Mouse (Mus musculus) forebrain, embryonic 12.5 days (tissue): ENCODE results near the gene Cyth3. TPM values are rescaled to one million over a fixed set of nuclear protein-coding genes. Genes with fewer than 3 reads are reported as not detected.

Experiments used
- ATAC-seq: fragments of 200-750 bp; cut with Nextera tagmentation; 2 replicates; pipeline ENCODE4 v1.8.0; 2017; ENCODE audit warnings: moderate TSS enrichment; ENCODE audit not compliant: low FRiP score
- H3K27ac ChIP-seq: fragments of 300-500 bp; sonication (generic); 2 replicates; pipeline ENCODE4 v1.5.1; 2016; ENCODE audit warnings: mild to moderate bottlenecking
- H3K27me3 ChIP-seq: fragments of 300-500 bp; sonication (generic); 2 replicates; pipeline ENCODE4 v1.6.1; 2016; ENCODE audit warnings: mild to moderate bottlenecking
- H3K36me3 ChIP-seq: fragments of 300-500 bp; sonication (generic); replicated peaks from 2 replicates; pipeline ENCODE4 v1.6.1; 2016; ENCODE audit warnings: mild to moderate bottlenecking
- H3K4me1 ChIP-seq: fragments of 300-500 bp; sonication (generic); 2 replicates; pipeline ENCODE4 v1.6.1; 2016
- H3K4me2 ChIP-seq: fragments of 300-500 bp; sonication (generic); 2 replicates; pipeline ENCODE4 v1.6.1; 2016; ENCODE audit warnings: mild to moderate bottlenecking, moderate library complexity
- H3K4me3 ChIP-seq: fragments of 300-500 bp; sonication (generic); replicated peaks from 2 replicates; pipeline ENCODE4 v1.5.1; 2016; ENCODE audit warnings: mild to moderate bottlenecking
- H3K9ac ChIP-seq: fragments of 300-500 bp; sonication (generic); 2 replicates; pipeline ENCODE4 v1.6.1; 2016; ENCODE audit warnings: mild to moderate bottlenecking
- H3K9me3 ChIP-seq: fragments of 300-500 bp; sonication (generic); 2 replicates; pipeline ENCODE4 v1.6.1; 2016
- WGBS: fragments of 180-500 bp; shearing (Covaris S2); methylation state at CpG from one replicate; pipeline ENCODE4 v1.1.7; 2016; 5-methylcytosine and 5-hydroxymethylcytosine counted together
- polyA plus RNA-seq: library from polyadenylated mRNA; unstranded; fragments of >200 nt; fragmentation: Nextera tagmentation; extraction: Ambion mirVana; gene quantifications from 2 replicates; pipeline ENCODE4 v1.2.1, GENCODE M21; 2016

Cyth3 gene
- polyA plus RNA-seq, 1 experiment from 2014 or later: 27.8 TPM

DNA sequence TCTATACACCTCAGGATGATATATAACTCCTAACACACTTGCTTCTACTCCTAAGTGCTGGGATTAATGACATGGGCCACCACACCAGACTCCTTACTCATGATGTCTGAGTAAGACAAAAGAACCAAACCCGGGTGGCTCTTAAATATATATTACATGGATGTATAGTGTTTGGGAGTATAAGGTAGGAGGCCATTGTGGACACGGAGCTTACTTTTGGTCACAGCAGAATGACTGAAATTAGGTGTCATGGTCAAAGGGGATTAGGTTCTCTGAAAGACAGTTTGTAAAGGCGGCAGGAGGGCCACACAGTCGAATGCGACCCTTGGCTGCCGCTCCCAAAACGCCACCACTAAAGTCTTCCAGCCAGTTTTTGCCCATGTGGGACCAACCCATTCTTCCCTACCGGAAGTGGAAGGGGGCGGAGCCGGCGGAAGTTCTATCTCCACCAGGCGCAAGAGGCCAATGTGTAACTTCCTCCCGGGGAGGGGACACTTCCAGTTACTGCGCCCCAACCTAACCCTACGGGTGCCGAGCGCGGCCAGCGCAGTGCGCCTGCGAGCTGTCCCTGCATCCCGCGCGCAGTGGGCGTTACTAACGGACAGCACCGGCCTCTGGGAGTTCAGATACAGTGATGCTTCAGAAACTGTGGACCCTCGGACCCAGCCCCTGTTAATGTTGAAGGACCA is 135.7 kb downstream of the Cyth3 start:
- H3K4me3 ChIP-seq: peak overlapping the region; percentile 44
- peaks cover 19% of the 10 kb centered on the region for H3K27me3 ChIP-seq
- ATAC-seq: peak; percentile 94
- H3K4me1 ChIP-seq: peaks cover 13% of the 10 kb centered on the region
- H3K4me2 ChIP-seq: peak overlapping the region; percentile 62
- 0 out of 2 replicates have a peak overlapping the region, but pooled peaks have one; percentile 31 for H3K27ac ChIP-seq
- no peaks in the 10 kb centered on the region for H3K9me3 ChIP-seq
- 23% methylated on average over 28 of the region's 28 CpGs for WGBS
- H3K36me3 ChIP-seq: no peaks in the 10 kb centered on the region
- H3K9ac ChIP-seq: peak overlapping the region; percentile 61

- H3K4me3 ChIP-seq: no peak overlapping the region
- H3K9me3 ChIP-seq: no peaks in the 10 kb centered on the region
- peaks cover 4% of the 10 kb centered on the region for H3K27me3 ChIP-seq
- H3K36me3 ChIP-seq: no peaks in the 10 kb centered on the region
- ATAC-seq: no peak
- 89% methylated on average over 8 of the region's 8 CpGs for WGBS
- no peak overlapping the region for H3K4me2 ChIP-seq
- H3K4me1 ChIP-seq: peaks cover 13% of the 10 kb centered on the region
- H3K9ac ChIP-seq: no peak overlapping the region
- no peak overlapping the region for H3K27ac ChIP-seq
Measured at GRCm38 (mm10) chr5:143759554-143759953, 137.3 kb downstream of the Cyth3 start.

Other genes with a start within 250 kb of the Cyth3 start
- gene Kdelr2, start 218.6 kb upstream of the Cyth3 start, polyA plus RNA-seq: 169 and 173 TPM in 2 replicates
- 13.0 and 13.8 TPM in 2 replicates for gene Daglb, start 157.9 kb upstream of the Cyth3 start, polyA plus RNA-seq
- 377 and 395 TPM in 2 replicates for gene Rac1, start 94.4 kb upstream of the Cyth3 start, polyA plus RNA-seq
- 33.0 and 34.5 TPM in 2 replicates for gene Usp42, start 109.8 kb downstream of the Cyth3 start, polyA plus RNA-seq
- 44.7 and 46.2 TPM in 2 replicates for gene Eif2ak1, start 195.3 kb downstream of the Cyth3 start, polyA plus RNA-seq